Mouse (Mus musculus): ENCODE measurements around the gene Zdhhc4.

Gene Zdhhc4

DNA sequence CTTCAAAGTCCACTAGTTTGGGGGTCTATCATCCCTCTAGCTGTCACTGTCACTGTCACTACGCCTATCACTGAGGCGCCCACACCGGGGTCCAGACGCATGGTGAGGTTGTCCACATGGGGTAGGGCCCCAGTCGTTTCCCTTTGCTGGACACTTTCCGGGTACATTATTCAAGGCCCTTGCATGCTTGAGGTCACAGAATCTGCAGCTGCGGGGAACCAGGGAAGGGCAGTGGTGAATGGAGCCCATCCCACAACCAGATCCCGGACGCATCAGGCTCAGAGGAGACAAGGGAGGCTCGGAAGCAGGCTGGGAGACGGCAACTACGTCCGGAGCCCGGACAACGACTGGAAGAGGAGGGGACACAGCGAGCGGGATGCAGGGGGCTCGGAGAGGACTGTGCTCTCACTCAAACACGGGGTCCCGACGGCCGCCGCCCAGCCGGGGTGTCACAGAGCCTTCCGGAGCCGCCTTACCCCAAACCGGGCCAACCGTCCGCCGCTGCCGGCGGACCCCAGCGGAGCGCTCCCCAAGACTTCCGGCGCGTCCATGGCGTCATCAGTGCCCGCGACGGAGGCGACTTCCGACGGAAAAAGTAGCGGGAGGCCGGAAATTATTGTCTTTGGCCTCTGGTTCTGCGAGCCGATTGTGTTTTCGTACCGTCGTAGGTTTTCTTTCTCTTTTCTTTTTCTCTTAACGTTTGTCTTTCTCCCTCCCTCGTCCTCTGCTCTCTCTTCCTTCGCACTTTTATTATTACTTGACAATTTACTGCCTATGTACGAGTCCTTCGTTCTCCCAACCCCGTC, at the start of gene Zdhhc4:
Zdhhc4 (minus strand) TSS at position 567 of the 806 bp plus-strand sequence.
- DNase-seq (ENCODE audit: low read depth, low spot score) = peak; percentile 83

DNA sequence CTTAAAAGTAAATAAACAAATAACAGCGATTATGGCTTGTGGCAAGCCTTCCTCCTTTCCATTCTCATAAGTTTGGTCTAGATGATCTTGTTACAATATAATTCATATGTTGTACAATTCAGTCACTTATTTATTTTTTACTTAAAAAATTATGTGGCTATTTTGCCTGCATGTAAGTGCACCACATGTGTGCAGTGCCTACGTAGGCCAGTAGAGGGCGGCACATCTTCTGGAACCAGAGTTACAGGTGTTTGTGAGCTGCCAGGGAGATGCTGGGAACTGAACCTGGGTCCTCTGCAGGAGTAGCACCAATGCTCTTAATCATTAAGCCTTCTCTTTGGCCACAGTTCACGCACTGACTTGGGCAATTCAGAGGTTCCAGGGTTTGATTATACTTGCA, 47.1 kb upstream of the Zdhhc4 start:
- DNase-seq (ENCODE audit: low read depth, low spot score) = no peak

DNA sequence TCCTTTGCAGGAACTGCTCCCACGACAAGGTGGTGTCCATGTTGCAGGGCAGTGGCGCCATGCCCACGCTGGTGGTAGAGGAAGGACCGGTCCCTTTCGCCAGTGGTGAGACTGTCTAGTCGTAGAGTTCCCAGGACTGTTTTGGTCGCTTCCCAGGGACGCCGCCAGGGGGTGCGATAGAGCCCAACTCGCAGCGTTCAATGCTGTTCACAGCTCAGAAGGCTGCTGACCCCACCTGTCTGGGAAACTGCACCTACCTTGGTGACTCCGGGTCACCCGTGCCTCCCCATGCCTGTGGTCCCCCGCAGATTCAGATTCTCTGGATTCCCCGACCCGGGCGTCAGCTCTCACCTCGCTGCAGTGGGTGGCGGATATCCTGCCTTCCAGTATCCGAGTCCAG, 46.2 kb upstream of the Zdhhc4 start:
- DNase-seq (ENCODE audit: low read depth, low spot score) = no peak

DNA sequence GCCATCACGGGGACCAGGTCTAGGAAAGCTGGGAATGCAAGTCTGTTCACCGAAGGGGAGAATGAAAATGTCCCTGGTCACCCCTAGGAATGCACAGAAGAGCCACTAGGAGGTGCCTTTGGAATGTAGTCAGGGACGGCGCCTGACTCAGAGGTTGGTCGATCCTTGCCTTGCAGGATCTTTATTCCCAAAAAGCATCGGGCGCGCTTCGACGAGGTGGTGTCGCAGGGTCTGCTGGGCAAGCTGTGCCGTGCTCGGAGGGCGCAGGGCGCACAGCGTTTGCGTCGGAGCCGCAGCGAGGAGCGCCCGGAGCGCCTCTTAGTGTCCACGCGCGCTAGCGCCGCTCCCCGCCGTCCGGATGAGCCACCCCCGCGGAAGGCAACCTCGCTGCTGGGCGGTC, 43.8 kb upstream of the Zdhhc4 start:
- DNase-seq (ENCODE audit: low read depth, low spot score) = no peak

DNA sequence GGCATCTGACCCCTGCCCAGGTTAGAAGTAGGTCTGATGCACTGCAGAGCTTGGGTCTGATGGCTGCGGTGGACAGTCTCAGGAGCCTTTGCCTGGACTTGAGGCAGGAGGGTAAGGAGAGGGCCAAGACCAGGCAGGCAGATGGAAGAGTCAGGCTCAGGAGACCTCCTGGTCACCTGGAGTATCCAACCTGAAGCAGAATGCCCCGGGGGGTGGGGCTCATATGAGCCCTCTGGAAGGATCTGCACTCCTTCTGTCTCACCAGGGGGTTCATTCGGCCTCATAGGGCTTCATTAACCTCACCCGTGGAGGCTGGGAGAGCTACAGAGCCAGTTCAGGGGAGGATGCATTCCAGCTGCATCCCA, 42.1 kb upstream of the Zdhhc4 start:
- no peak for DNase-seq (ENCODE audit: low read depth, low spot score)

DNA sequence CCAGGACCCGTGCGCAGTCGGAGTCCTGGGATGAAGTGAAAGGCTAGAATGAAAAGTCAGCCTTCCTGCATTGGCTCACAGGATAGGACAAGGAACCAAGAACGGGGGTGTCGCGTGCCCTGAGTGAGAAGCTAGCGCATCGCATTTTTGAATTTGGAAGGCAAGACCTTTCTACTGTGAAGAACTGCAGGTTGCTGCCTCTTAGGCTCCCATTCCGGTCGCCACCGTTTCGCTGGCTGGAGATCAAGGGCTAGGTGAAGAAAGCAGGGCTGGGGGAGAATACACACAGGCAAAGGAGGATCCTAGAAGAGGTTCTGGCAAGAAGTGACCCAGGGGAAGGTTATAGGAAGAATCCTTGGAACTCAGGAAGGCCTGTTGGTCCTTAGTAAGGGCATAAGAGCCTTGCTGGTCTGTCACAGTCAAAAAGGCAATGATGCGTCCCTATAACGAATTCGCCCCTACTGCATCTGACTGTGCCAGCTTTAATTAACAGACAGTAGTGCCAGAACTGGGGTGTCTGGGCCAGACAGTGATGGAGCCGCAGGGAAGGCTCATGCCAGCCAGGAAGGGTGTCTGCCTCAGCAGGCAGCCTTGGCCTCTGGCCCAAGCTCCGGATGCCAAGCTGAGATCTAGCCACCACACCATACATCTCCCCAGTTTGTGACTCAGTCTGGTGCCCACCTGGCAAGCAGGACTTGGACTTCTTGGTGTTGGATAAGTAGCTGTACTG, 41.5 kb upstream of the Zdhhc4 start:
- DNase-seq (ENCODE audit: low read depth, low spot score) = no peak

DNA sequence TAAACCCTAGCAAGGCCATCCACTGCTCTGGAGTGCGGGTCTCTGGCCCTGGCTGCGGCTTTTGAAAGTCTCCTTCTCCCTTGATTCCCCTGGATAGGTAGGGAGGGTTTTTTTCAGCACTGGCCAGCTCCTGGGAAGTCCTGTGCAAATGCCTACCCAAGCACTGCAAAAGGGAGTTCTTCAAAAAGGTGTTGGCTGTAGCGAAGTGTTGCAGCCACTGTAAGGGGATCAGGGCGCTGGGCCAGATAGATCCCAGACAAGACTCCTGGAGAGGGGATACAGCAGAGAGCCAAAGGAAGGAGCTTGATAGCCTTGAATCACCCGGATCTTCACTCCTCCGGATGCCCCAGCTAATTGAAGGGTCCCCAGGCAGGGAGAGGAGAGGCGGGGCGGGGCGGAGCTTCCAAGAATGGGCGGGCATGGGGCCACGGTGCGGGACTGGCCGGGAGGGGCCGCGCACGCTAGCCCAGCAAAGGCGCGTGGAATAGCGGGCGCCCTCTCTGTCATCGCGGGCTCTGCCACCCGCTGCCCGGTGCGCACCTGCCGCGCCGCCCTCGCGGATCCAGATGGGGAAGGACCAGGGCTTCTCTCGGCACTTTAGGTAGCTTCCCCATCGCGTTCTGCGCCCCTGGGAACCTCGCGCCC, 40.7 kb upstream of the Zdhhc4 start:
- no peak for DNase-seq (ENCODE audit: low read depth, low spot score)

DNA sequence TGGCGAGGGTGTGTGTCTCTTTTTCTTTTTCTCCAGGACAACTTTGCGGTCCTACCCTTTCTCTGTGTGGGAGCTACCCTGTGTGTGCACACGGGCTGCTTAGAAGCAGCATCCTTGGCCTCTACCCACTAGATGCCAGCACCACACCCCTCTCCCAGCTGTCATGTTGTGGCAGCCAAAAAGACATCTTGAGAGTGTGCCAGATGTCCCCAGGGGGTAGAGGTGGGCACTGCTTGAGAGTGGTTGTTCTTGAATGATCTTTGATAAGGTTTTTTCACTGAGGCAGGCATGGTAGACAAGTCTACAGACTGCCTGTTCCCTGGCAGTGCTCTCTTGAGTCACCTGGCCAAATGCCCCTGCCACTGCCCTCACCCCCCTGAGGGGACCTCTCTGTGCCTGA, 38.9 kb upstream of the Zdhhc4 start:
- DNase-seq (ENCODE audit: low read depth, low spot score) = no peak

DNA sequence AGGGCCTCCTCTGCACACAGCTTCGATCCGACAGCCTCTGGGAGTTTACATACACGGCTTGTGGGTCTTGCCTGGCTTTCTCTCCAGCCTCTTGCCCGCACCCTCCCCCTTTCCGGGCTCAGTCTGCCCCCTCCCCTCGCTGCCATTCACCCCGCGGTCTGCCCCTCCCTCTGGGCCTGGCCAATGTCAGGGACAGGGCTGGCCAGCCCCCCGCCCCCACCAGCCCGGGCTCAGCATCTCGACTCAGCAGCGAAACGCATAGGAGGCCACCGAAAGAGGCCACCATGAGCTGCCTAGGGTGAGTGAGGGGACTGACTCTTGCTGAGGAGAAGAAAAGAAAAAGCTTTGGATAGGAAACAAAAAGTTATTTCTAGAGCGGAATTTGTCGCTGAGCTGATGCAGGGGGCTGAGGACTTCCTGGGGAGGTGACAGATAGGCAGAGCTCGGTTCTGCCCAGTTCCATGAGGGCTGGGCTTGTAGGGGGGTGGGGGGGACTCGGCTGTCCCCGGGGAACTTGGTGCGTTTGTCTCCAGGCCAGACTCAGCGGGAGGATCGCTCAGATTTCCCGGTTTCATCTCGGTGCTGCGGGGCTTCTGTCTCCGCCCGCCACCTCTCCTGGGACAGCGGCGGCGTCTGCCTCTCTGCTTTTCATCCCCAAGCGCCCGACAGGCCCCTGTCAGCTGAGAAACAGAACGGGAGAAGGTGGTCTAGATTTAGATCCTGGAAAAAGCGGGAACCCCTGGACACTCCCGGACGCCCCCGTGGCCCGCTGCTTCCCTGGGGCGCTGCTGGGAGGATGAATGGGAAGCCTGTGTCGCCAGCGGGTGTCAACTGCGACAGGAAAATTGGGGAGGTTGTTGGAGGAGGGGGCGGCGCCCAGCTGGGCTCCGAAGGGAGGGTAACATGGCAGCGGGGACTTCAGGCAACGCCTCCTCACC, 34.9 kb upstream of the Zdhhc4 start:
- DNase-seq (ENCODE audit: low read depth, low spot score) = no peak

DNA sequence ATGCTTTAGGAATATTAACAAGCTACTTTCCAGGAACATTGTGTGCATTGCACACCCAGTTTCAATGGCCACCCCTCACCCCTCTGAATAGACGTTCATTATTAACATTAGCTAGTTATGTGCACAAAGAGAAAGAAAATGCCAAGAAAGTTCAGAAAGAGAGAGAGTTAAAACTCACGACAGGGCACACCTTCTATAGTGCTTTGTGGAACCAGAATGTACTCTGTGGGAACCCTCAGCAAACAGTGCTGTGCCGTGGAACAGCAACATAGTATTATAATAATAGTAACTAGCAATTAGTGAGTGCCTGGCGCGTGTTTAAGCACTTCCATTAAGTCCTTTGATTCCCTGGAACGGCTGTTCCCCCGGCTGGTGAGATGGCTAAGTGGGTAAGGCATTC, 32.4 kb upstream of the Zdhhc4 start:
- no peak for DNase-seq (ENCODE audit: low read depth, low spot score)

DNA sequence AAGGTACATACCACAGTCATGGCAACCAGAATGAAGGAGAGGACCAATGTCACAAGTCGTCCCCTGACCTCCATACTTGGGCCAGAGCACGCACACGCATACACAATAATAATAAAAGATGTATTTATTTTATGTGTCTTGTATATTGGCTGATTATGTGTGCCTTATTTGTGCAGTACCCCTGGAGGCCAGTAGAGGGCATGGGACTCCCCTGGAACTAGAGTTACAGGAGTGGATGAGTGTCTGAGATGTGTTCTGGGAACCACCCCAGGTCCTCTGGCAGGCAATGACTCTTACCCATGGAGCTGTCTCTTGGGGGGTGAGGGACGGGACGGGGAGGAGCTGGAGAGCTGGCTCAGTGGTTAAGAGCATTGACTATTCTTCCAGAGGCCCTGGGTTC, 30.9 kb upstream of the Zdhhc4 start:
- DNase-seq (ENCODE audit: low read depth, low spot score) = no peak

DNA sequence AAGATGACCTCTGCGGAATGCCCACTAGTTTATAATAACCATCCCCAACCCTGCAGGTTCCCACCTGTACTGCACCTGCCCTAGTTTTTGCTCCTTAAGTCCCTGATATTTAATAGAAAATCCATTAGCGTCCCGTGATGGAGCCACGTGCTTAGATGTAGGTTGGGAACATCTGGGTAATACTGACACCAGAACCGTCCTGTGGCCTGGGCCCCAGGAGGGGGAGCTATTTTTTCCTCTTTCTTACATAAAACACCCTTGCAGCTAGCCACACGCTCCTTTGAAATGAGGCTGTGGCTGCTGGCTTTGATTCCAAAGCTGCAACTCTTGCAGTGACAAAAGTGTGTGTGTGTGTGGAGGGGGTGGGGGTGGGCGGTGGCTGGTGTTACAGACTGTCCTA, 30.2 kb upstream of the Zdhhc4 start:
- no peak for DNase-seq (ENCODE audit: low read depth, low spot score)

DNA sequence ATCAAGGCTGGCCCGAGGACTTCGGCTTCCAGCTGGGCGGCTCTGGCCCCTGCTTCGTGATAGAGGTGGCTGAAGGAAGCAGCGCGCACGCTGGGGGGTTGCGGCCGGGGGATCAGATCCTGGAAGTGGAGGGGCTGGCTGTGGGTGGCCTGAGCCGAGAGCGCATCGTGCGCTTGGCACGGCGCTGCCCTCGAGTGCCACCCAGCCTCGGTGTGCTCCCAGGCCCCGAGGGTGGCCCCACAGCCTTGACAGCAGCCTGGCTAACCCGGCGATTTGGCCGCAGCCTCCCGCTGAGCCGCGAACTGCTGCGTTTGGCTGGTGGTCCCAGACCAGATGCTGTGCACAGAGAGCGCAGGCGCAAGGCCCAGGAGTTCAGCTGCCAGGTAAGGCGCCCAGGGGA, 28.5 kb upstream of the Zdhhc4 start:
- DNase-seq (ENCODE audit: low read depth, low spot score) = no peak

DNA sequence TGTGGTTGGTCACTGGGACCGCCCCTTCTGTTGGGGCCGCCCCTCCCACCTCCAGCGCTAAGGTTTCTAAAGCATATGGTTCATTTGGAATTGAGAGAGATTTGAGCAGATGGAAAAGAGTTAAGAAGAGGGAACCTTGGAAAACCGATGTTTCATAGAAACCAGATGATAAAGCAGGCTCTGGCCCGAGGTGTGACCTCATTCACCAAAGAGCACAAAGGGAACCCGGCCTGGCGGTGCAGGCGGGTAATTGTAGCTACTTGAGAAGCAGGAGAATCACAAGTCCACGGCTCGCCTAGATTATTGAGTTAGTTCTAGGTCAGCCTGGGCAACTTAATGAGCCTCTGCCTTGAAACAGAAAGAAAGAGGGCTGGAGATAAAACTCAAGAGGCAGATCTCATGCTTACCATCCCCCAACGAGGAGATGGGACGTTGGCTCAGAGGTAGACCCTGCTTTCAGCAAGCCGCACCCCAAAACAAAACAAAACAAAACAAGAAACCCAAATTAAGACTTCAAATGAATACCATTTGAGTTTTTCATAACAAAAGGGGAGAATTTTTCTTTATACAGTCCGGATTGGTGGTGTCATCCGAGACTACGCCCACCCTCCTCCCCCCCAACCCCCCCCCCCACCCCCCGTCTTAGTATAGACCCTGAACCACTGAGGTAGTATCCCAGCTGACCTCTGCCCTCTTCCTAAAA, 27.8 kb upstream of the Zdhhc4 start, which contains the start of gene Grid2ip:
Grid2ip (plus strand) TSS at position 653 of the 703 bp plus-strand sequence.
- no peak for DNase-seq (ENCODE audit: low read depth, low spot score)

DNA sequence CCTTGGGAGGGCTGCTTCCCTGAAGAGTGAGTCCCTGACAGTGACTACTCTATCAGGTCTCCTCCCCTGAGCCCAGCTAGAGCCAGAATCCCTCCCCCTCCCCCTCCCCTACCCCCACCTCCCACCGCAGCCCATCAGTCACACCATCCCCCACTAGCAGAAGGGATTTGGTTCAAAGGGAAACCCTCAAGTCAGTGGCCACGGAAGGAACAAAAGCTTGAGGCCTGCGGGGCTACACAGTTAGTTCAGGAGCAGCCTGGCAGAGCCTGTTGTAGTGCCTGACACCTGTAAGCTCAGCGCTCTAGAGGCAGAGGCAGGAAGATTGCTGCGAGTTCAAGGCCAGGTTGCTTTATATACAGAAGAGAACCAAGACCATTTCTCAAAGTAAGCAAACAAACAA, 27.0 kb upstream of the Zdhhc4 start:
- DNase-seq (ENCODE audit: low read depth, low spot score) = no peak

DNA sequence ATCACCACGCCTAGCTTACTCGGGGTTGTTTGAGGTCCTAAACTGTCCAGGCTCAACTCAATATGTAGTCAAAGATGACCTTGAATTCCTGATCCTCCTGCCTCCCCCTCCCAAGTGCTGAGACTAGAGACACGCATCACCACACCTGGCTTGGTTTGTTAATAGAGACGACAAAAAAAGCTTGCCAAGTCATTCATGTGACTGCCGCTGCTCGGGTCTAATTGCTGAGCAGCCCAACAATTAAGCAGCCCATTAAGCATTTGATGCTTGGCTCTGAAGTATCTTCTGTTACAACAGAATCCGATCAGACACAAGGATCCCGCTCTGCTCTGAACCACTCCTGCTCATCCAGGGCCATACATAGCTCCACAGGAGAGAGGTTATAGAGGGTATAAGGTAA, 17.3 kb upstream of the Zdhhc4 start:
- no peak for DNase-seq (ENCODE audit: low read depth, low spot score)

DNA sequence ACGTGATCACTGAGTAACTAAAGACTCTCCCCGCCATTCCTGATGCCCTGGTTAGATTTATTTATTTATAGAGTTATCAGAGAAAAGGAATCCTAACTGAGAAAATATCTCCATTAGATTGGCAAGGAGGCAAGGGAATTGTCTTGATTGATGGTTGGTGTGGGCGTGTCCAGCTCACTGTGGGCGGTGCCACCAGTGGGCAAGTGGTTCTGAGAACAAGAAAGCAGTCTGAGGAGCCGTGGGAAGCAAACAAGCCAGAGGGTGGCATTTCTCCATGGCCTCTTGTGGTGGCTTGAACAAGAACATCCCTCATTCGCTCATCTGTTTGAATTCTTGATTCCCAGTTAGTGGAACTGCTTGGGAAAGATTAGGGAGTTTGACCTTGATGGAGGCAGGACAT, 10.5 kb upstream of the Zdhhc4 start:
- no peak for DNase-seq (ENCODE audit: low read depth, low spot score)

DNA sequence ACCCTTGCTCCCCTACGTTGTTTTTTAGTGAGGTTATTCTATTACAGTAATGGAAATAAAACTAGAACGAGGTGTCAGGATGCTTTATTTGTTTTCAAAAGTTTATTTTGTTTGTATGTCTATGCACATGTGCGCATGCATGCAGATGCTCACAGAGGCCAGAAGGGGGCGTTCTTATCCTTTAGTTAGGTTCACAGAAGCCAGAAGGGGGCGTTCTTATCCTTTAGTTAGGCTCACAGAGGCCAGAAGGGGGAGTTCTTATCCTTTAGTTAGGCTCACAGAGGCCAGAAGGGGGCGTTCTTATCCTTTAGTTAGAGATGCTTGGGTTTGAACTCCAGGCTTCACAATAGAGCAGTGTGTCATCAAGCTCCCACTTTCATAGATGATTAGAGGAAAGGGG, 7.5 kb upstream of the Zdhhc4 start:
- DNase-seq (ENCODE audit: low read depth, low spot score) = no peak

DNA sequence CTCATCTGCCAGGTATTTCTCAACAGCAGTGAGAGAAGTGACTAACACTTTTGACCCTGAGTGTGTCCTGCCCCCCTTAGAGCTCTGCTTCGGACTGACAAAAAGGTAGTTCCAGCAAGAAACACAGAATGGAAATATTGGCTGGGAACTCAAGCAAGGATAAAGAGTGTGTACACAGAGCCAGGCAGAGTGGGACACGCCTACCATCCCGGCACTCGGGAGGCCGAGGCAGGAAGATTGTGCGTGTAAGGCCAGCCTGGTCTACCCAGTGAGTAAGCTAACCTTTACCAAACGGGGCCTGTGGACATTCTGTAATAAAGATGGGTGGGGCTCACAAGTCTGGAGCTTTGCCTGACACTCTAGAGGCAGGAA, 6.0 kb upstream of the Zdhhc4 start:
- DNase-seq (ENCODE audit: low read depth, low spot score) = no peak

DNA sequence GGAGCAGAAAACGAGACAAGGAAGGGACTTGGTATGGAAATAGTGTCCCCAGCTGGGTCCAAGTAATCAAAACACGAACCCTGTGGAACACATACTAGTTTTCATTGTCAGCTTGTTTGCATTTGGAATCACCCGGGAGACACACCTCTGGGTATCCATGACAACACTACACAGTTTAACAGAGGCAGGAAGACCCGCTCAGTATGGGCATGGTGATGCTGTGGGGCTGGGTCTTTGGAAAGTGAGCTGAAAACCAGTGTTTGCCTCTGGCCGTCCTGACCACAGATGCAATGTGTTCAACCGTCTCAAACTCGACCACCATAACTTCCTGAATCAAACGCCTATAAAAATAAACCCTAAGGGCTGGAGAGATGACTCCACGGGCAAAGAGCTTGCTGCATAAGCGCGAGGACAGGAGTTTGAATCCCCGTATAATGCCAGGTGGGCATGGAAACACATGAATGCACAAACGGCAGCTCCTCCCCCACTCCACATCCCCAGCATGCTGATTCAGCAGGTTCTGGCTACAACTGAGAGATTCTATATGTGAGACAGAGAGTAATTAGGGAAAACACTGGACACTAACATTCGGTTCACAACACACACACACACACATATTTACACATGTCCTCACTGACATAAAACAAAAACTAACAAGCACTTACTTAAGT, 5.5 kb upstream of the Zdhhc4 start:
- DNase-seq (ENCODE audit: low read depth, low spot score) = no peak

DNA sequence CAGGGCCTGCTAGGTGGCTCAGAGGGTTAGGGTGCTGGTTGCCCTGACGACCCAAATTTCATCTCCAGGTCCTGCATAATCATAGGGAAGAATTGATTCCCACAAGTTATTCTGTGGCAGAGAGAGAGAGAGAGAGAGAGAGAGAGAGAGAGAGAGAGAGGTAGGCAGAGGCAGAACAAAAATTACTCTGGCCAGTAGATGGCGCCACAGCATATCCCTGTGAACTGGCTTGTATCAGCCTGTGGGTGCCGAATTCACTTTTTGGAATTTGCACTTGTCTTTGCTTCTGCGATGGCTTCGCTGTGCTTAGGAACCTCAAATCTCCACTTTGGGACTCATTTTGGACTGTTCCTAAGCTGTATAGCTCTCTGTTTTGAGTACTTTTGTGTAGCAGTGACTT, 4.8 kb upstream of the Zdhhc4 start:
- peak; percentile 70 for DNase-seq (ENCODE audit: low read depth, low spot score)
